Mouse (Mus musculus) heart, postnatal 0 days (tissue): Measurements from ENCODE around the gene Capn5.

ENCODE experiments used
- CTCF ChIP-seq: IDR thresholded peaks from 2 replicates; pipeline ENCODE4 v1.5.1; 2016; ENCODE audit warnings: antibody characterized with exemption, control low read depth, low read depth
- EP300 ChIP-seq: IDR thresholded peaks from 2 replicates; pipeline ENCODE4 v1.6.1; 2016; ENCODE audit warnings: antibody characterized with exemption, low read depth

DNA sequence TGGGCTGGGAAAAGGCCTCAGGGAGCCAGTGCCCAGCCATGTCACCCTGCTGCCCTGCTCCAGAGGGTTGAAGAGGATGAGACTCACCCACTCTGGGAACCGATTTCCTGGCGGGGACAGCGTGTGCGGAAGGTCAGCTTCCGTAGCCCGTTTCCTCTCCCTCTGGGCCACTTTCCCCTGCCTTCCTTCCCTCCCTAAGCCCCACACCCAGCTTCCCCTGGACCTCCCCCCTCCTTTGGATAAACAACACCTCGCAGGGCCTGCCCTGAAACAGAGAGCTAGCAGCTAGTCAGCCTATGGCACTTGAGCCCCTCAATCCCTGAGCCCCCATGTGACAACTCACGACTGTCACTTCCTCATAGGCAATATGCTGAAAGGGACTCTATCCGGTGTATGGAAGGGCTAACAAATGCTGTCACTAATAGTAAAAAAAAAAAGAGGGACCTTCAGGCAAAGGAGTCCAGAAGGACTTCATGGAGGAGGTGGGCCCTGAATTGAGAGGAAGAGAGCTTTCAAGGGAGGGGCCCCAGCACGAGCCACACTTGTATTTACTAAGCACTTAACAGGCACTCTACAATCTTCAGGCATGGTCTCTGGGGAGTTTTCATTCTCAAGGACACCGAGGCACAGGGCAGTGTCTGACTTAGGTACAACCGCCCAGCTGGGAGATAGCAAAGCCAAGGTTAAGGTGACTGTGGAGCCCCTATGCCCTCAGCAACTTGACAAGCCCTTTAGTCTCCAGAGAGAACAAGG, 93.4 kb downstream of the Capn5 start:
- TF ChIP-seq EP300: no peak
- no peak for TF ChIP-seq CTCF
